Mouse (Mus musculus): ENCODE data around the gene Fam184b.

- TF ChIP-seq POLR2A (IDR thresholded peaks at IDR 0.05; ENCODE audit: control insufficient read depth, extremely low read depth, insufficient read depth, low read length, poor library complexity) (no peak), CTCF (IDR thresholded peaks at IDR 0.05; ENCODE audit: borderline replicate concordance, control insufficient read depth, extremely low read depth, insufficient read depth, low read length, poor library complexity) (no peak)
Measured at GRCm38 (mm10) chr5:45677639-45678038, 38.2 kb upstream of the Fam184b start.
